Mouse (Mus musculus): ENCODE measurements around the gene Dab1.

- TF ChIP-seq CTCF (IDR thresholded peaks at IDR 0.05; ENCODE audit: control insufficient read depth, insufficient read depth, insufficient replicate concordance, low read depth, low read length), result no peak
- TF ChIP-seq POLR2A (IDR thresholded peaks at IDR 0.05; ENCODE audit: control insufficient read depth, low read depth, low read length), result no peak
These were observed 802.0 kb downstream of the Dab1 start for GRCm38 (mm10) chr4:104420983-104421680.
